Mouse (Mus musculus) liver, postnatal 0 days (tissue): ENCODE data around the gene Nmnat2.

Experiments
- CTCF ChIP-seq: sonication (generic); IDR thresholded peaks from 2 replicates; pipeline ENCODE4 v1.5.1; 2016; ENCODE audit warnings: antibody characterized with exemption, low read depth
- EP300 ChIP-seq: IDR thresholded peaks from 2 replicates; pipeline ENCODE4 v1.6.1; 2016; ENCODE audit warnings: antibody characterized with exemption, low read depth, mild to moderate bottlenecking

DNA sequence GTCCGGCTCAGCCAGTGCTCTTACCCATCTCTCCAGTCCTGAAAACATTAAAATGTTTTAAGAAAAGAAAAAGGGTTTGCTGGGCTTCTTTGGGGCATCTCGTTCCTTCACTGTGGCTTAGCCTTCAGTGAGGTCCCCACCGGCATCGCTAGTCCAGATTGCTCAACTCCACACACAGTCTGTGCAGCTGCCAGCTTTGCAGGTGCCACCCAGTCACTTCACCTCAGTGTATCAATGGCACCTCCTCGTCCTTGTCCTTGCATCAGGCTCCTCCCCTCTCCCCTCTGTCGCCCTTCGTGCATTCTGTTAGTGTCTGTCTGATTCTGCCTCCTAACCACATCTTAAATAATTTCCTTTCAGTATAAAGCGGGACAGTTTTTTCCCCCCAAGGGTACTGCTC lies 45.2 kb downstream of the Nmnat2 start:
- TF ChIP-seq CTCF, result no peak
- no peak for TF ChIP-seq EP300
